Mouse (Mus musculus): ENCODE measurements around the gene Cdx2.

Gene Cdx2

DNA sequence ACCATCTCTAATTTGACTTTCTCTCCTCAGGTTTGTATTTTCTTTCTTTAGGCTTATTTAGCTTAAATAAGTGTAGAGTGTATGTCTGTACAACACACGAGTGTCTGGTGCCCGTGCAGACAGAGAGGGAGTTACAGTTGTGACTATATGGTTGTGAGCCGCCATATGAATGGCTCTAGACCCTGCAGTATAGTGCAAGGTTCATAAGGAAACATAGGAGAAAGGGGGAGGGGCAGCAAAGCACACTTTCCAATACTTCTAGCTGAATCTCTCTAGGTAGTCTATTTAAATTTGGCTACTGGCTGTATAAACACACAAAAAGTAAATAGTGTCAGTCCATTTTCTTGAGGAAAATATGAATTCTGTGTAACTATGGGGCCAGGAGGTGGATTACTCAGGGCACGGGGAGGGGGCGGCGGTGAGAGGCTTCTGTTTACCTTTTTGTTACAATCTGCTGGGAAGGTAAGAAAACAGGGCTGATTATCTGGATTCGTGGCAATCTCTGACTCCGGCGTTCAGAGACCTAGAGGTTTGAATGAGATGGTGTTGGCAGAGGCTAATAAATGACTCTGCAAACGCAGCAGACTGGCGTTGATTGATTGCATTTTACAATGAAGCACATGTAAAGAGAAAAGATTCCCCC, 45.0 kb downstream of the Cdx2 start:
- in situ Hi-C loops (cut with MboI, MseI), result no loop called here

DNA sequence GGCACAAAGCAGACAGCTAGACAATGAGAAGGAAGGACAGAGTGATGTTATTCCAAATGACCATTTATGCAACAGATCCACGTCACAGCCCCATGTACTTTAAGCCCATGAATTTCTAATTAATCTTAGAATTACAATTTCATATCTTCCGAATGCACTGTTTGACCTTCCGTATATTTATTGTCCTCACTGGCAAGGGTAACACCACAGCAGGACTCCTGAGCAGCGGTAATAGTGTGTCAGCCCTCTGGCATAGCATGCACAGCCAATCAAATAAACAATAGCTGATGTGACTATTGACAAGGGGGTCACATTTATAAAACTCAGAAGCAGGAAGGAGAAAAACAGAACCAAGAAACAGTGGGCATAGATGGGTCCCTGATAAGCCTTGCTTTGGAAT, 46.3 kb downstream of the Cdx2 start:
- in situ Hi-C loops (cut with MboI, MseI), result no loop called here

DNA sequence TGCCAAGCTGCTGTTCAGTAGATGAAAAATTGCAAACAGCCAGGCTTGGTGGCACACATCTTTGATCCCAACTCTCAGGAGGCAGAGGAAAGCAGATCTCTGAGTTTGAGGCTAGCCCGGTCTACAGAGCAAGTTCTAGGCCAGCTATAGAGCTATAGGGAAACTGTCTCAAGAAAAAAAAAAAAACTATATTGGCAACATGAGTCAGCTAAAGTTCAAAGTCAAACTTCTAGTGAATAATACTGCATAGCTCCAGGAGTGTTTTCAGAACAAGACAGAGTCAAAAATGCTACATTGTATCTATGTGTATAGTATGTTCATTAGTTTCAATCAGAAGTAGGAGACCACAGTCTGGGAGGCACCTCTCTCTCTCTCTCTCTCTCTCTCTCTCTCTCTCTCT, 46.9 kb downstream of the Cdx2 start:
- in situ Hi-C loops (cut with MboI, MseI), result no loop called here
